Mouse (Mus musculus): Measurements from ENCODE around the gene Gabrb1. TPM values are rescaled to one million over a fixed set of nuclear protein-coding genes. Genes with fewer than 3 reads are reported as not detected.

The Gabrb1 gene
- 0.20 and 0.28 TPM in 2 replicates for polyA plus RNA-seq (2015; fragmentation: Nextera tagmentation; extraction: Ambion mirVana)

GRCm38 (mm10) chr5:71657482-71658114 is at the start of gene Gabrb1:
Gene Gabrb1, plus strand, starts transcription at chr5:71658113.
- no peak within 1 kb of the TSS; the same call in 1 of the 2 replicates for H3K27ac ChIP-seq (ENCODE audit: low read length)
- H3K4me1 ChIP-seq (replicated peaks; ENCODE audit: control insufficient read depth, insufficient read depth, low read length): no peaks in the 10 kb centered on the region
- no peaks in the 10 kb centered on the region for H3K9me3 ChIP-seq (ENCODE audit: control insufficient read depth, low read length)
- H3K36me3 ChIP-seq (ENCODE audit: control insufficient read depth, insufficient read depth, low read length): no peaks in the 10 kb centered on the region
- peak within 1 kb of the TSS; percentile 38 for H3K9ac ChIP-seq (ENCODE audit: low read length)
- under 1% methylated on average over 43 of the region's 49 CpGs for WGBS
- peak within 1 kb of the TSS; percentile 97 for H3K4me2 ChIP-seq (ENCODE audit: low read depth, low read length)
- peaks cover 17% of the 10 kb centered on the region for H3K27me3 ChIP-seq (ENCODE audit: control insufficient read depth, insufficient read depth, low read depth, low read length)
- peak within 1 kb of the TSS; percentile 60 for H3K4me3 ChIP-seq (ENCODE audit: low read length)
- peak; percentile 92 for ATAC-seq (ENCODE audit: low read depth)

- 81% methylated on average over 1 of the region's 1 CpGs for WGBS
- H3K36me3 ChIP-seq (ENCODE audit: control insufficient read depth, insufficient read depth, low read length): no peaks in the 10 kb centered on the region
- no peak overlapping the region for H3K4me3 ChIP-seq (ENCODE audit: low read length)
- H3K27me3 ChIP-seq (ENCODE audit: control insufficient read depth, insufficient read depth, low read depth, low read length): no peaks in the 10 kb centered on the region
- H3K27ac ChIP-seq (ENCODE audit: low read length): no peak overlapping the region
- no peaks in the 10 kb centered on the region for H3K9me3 ChIP-seq (ENCODE audit: control insufficient read depth, low read length)
- ATAC-seq (ENCODE audit: low read depth): no peak
- no peaks in the 10 kb centered on the region for H3K4me1 ChIP-seq (replicated peaks; ENCODE audit: control insufficient read depth, insufficient read depth, low read length)
- H3K4me2 ChIP-seq (ENCODE audit: low read depth, low read length): no peak overlapping the region
- no peak overlapping the region for H3K9ac ChIP-seq (ENCODE audit: low read length)
These were observed 49.2 kb upstream of the Gabrb1 start for GRCm38 (mm10) chr5:71608735-71609134.

- Histone ChIP-seq H3K27ac (ENCODE audit: low read length) (no peak overlapping the region), H3K4me3 (ENCODE audit: low read length) (no peak overlapping the region), H3K9ac (ENCODE audit: low read length) (no peak overlapping the region), H3K36me3 (ENCODE audit: control insufficient read depth, insufficient read depth, low read length) (no peaks in the 10 kb centered on the region), H3K9me3 (ENCODE audit: control insufficient read depth, low read length) (no peaks in the 10 kb centered on the region), H3K4me2 (ENCODE audit: low read depth, low read length) (no peak overlapping the region), H3K27me3 (ENCODE audit: control insufficient read depth, insufficient read depth, low read depth, low read length) (no peaks in the 10 kb centered on the region), H3K4me1 (replicated peaks; ENCODE audit: control insufficient read depth, insufficient read depth, low read length) (no peaks in the 10 kb centered on the region)
- WGBS: 92% methylated on average over 1 of the region's 1 CpGs
- no peak for ATAC-seq (ENCODE audit: low read depth)
These were observed 43.6 kb upstream of the Gabrb1 start for GRCm38 (mm10) chr5:71614311-71614710.

- no peak overlapping the region for H3K27ac ChIP-seq (ENCODE audit: low read length)
- H3K36me3 ChIP-seq (ENCODE audit: control insufficient read depth, insufficient read depth, low read length): no peaks in the 10 kb centered on the region
- H3K9me3 ChIP-seq (ENCODE audit: control insufficient read depth, low read length): no peaks in the 10 kb centered on the region
- H3K4me3 ChIP-seq (ENCODE audit: low read length): no peak overlapping the region
- H3K4me2 ChIP-seq (ENCODE audit: low read depth, low read length): no peak overlapping the region
- H3K27me3 ChIP-seq (ENCODE audit: control insufficient read depth, insufficient read depth, low read depth, low read length): no peaks in the 10 kb centered on the region
- H3K9ac ChIP-seq (ENCODE audit: low read length): no peak overlapping the region
- H3K4me1 ChIP-seq (replicated peaks; ENCODE audit: control insufficient read depth, insufficient read depth, low read length): no peaks in the 10 kb centered on the region
- 49% methylated on average over 4 of the region's 4 CpGs for WGBS
- ATAC-seq (ENCODE audit: low read depth): no peak
These were observed 41.2 kb upstream of the Gabrb1 start for GRCm38 (mm10) chr5:71616734-71617133.

- no peaks in the 10 kb centered on the region for H3K4me1 ChIP-seq (replicated peaks; ENCODE audit: control insufficient read depth, insufficient read depth, low read length)
- H3K36me3 ChIP-seq (ENCODE audit: control insufficient read depth, insufficient read depth, low read length): no peaks in the 10 kb centered on the region
- no peak overlapping the region for H3K4me2 ChIP-seq (ENCODE audit: low read depth, low read length)
- H3K27ac ChIP-seq (ENCODE audit: low read length): no peak overlapping the region
- H3K9ac ChIP-seq (ENCODE audit: low read length): no peak overlapping the region
- ATAC-seq (ENCODE audit: low read depth): no peak
- no peaks in the 10 kb centered on the region for H3K27me3 ChIP-seq (ENCODE audit: control insufficient read depth, insufficient read depth, low read depth, low read length)
- no peak overlapping the region for H3K4me3 ChIP-seq (ENCODE audit: low read length)
- H3K9me3 ChIP-seq (ENCODE audit: control insufficient read depth, low read length): no peaks in the 10 kb centered on the region
- 82% methylated on average over 3 of the region's 3 CpGs for WGBS
These were observed 30.1 kb upstream of the Gabrb1 start for GRCm38 (mm10) chr5:71627820-71628219.

- Histone ChIP-seq H3K27ac (ENCODE audit: low read length) (no peak overlapping the region), H3K9me3 (ENCODE audit: control insufficient read depth, low read length) (no peaks in the 10 kb centered on the region), H3K36me3 (ENCODE audit: control insufficient read depth, insufficient read depth, low read length) (no peaks in the 10 kb centered on the region), H3K27me3 (ENCODE audit: control insufficient read depth, insufficient read depth, low read depth, low read length) (no peaks in the 10 kb centered on the region), H3K9ac (ENCODE audit: low read length) (no peak overlapping the region), H3K4me1 (replicated peaks; ENCODE audit: control insufficient read depth, insufficient read depth, low read length) (no peaks in the 10 kb centered on the region), H3K4me3 (ENCODE audit: low read length) (no peak overlapping the region), H3K4me2 (ENCODE audit: low read depth, low read length) (no peak overlapping the region)
- ATAC-seq (ENCODE audit: low read depth): no peak
- 85% methylated on average over 10 of the region's 10 CpGs for WGBS
These were observed 18.1 kb upstream of the Gabrb1 start for GRCm38 (mm10) chr5:71639804-71640203.

- 83% methylated on average over 2 of the region's 2 CpGs for WGBS
- no peaks in the 10 kb centered on the region for H3K4me1 ChIP-seq (replicated peaks; ENCODE audit: control insufficient read depth, insufficient read depth, low read length)
- H3K27me3 ChIP-seq (ENCODE audit: control insufficient read depth, insufficient read depth, low read depth, low read length): no peaks in the 10 kb centered on the region
These were observed 9.8 kb upstream of the Gabrb1 start for GRCm38 (mm10) chr5:71648108-71648507.

GRCm38 (mm10) chr5:71654056-71654455 is 3.9 kb upstream of the Gabrb1 start:
- 76% methylated on average over 5 of the region's 5 CpGs for WGBS
- Histone ChIP-seq H3K4me2 (ENCODE audit: low read depth, low read length) (no peak overlapping the region), H3K27ac (ENCODE audit: low read length) (no peak overlapping the region)

More at GRCm38 (mm10) chr5:71648108-71648507, 9.8 kb upstream of the Gabrb1 start:
- no peak overlapping the region for H3K4me3 ChIP-seq (ENCODE audit: low read length)
- no peak overlapping the region for H3K27ac ChIP-seq (ENCODE audit: low read length)
- H3K36me3 ChIP-seq (ENCODE audit: control insufficient read depth, insufficient read depth, low read length): no peaks in the 10 kb centered on the region
- no peak overlapping the region for H3K9ac ChIP-seq (ENCODE audit: low read length)
- H3K9me3 ChIP-seq (ENCODE audit: control insufficient read depth, low read length): no peaks in the 10 kb centered on the region
- ATAC-seq (ENCODE audit: low read depth): no peak
- H3K4me2 ChIP-seq (ENCODE audit: low read depth, low read length): no peak overlapping the region

GRCm38 (mm10) chr5:71656771-71657170 is 1.1 kb upstream of the Gabrb1 start:
- H3K27me3 ChIP-seq (ENCODE audit: control insufficient read depth, insufficient read depth, low read depth, low read length): peaks cover 17% of the 10 kb centered on the region
- peak overlapping the region; percentile 60; the same call in 1 of the 2 replicates for H3K4me3 ChIP-seq (ENCODE audit: low read length)
- no peaks in the 10 kb centered on the region for H3K4me1 ChIP-seq (replicated peaks; ENCODE audit: control insufficient read depth, insufficient read depth, low read length)
- WGBS: 3% methylated on average over 10 of the region's 10 CpGs
- H3K27ac ChIP-seq (ENCODE audit: low read length): no peak overlapping the region
- H3K4me2 ChIP-seq (ENCODE audit: low read depth, low read length): peak overlapping the region; percentile 97
- no peak for ATAC-seq (ENCODE audit: low read depth)
- no peak overlapping the region for H3K9ac ChIP-seq (ENCODE audit: low read length)
- no peaks in the 10 kb centered on the region for H3K36me3 ChIP-seq (ENCODE audit: control insufficient read depth, insufficient read depth, low read length)
- no peaks in the 10 kb centered on the region for H3K9me3 ChIP-seq (ENCODE audit: control insufficient read depth, low read length)

More at GRCm38 (mm10) chr5:71654056-71654455, 3.9 kb upstream of the Gabrb1 start:
- Histone ChIP-seq H3K9me3 (ENCODE audit: control insufficient read depth, low read length) (no peaks in the 10 kb centered on the region), H3K4me1 (replicated peaks; ENCODE audit: control insufficient read depth, insufficient read depth, low read length) (no peaks in the 10 kb centered on the region), H3K4me3 (ENCODE audit: low read length) (no peak overlapping the region), H3K36me3 (ENCODE audit: control insufficient read depth, insufficient read depth, low read length) (no peaks in the 10 kb centered on the region), H3K9ac (ENCODE audit: low read length) (no peak overlapping the region), H3K27me3 (ENCODE audit: control insufficient read depth, insufficient read depth, low read depth, low read length) (peaks cover 17% of the 10 kb centered on the region)
- no peak for ATAC-seq (ENCODE audit: low read depth)

All from lung, embryonic 16.5 days (tissue).